ENCODE assay signal across 22 mouse cellular contexts in genomic region chr14:47525374-47525773, GRCm38 (mm10). TPM values are rescaled to one million over a fixed set of nuclear protein-coding genes. Genes with fewer than 3 reads are reported as not detected.
DNase-seq lines count a peak whose midpoint lies in the region; ATAC-seq and TF ChIP-seq lines count a peak whose summit lies in the region.
"Had no signal": no experiment of that assay in that cellular context is flagged by ENCODE, and none has a peak within 500 bp of the region (broad histone marks: within the 10 kb centered on the region; RNA-seq: fewer than 3 reads in every experiment).

No protein-coding gene starts in this region.

- no peak for TF ChIP-seq EP300 in liver, embryonic 14.5 days (IDR thresholded peaks at IDR 0.05; ENCODE audit: low read depth)
- TF ChIP-seq EP300 in stomach, postnatal 0 days (optimal IDR thresholded peaks at IDR 0.05) = no peak

- peaks cover 69 to 70% of the 10 kb centered on the region in 2 experiments for H3K4me1 ChIP-seq in liver, embryonic 14.5 days (replicated peaks; ENCODE audit: control insufficient read depth in 2 of 2, insufficient read depth in 2 of 2, low read length in 1 of 2)
- no peaks in the 10 kb centered on the region for H3K4me1 ChIP-seq in stomach, postnatal 0 days (replicated peaks; ENCODE audit: control insufficient read depth, insufficient read depth)
- H3K4me1 ChIP-seq: embryonic facial prominence, embryonic 10.5 days; forebrain, embryonic 13.5 days; hindbrain, embryonic 10.5 days had no signal

- 59% methylated on average over 8 of the region's 8 CpGs for WGBS in liver, embryonic 14.5 days (ENCODE audit: insufficient replicate concordance)
- 61% methylated on average over 8 of the region's 8 CpGs for WGBS in stomach, postnatal 0 days

- ATAC-seq in frontal cortex, adult (ENCODE audit: low TSS enrichment) = peak; percentile 3; the same call in 1 of the 2 replicates
- no peak for ATAC-seq in liver, embryonic 14.5 days (ENCODE audit: insufficient read depth)
- ATAC-seq in stomach, postnatal 0 days (ENCODE audit: low FRiP score, low TSS enrichment) = no peak
- no peak for ATAC-seq in megakaryocyte-erythroid progenitor cell, adult 5-6 weeks (replicated peaks; ENCODE audit: low FRiP score, low TSS enrichment, poor library complexity, severe bottlenecking)
- ATAC-seq: CD4-positive, CD25-positive, alpha-beta regulatory T cell, adult 4 months; forebrain, embryonic 13.5 days; forebrain, postnatal 0 days had no signal

- peak overlapping the region; percentile 91 for H3K27ac ChIP-seq in left cerebral cortex, adult 2 months
- H3K27ac ChIP-seq in liver, embryonic 14.5 days = peak overlapping the region; percentile 10
- H3K27ac ChIP-seq in stomach, postnatal 0 days (replicated peaks) = 0 out of 2 replicates have a peak overlapping the region, but pooled peaks have one; percentile 4
- H3K27ac ChIP-seq: embryonic facial prominence, embryonic 10.5 days; forebrain, embryonic 13.5 days; hindbrain, embryonic 10.5 days; hindbrain, embryonic 14.5 days had no signal

- no peak for TF ChIP-seq CTCF in left cerebral cortex, adult 2 months (IDR thresholded peaks at IDR 0.05)
- no peak for TF ChIP-seq CTCF in liver, embryonic 14.5 days (IDR thresholded peaks at IDR 0.05; ENCODE audit: low read depth)
- no peak for TF ChIP-seq CTCF in stomach, postnatal 0 days (IDR thresholded peaks at IDR 0.05; ENCODE audit: low read depth)

- H3K9me3 ChIP-seq in liver, embryonic 14.5 days (ENCODE audit: control insufficient read depth, low read length) = no peaks in the 10 kb centered on the region
- H3K9me3 ChIP-seq in stomach, postnatal 0 days (ENCODE audit: control insufficient read depth, low read length) = no peaks in the 10 kb centered on the region
- H3K9me3 ChIP-seq: embryonic facial prominence, embryonic 10.5 days; forebrain, embryonic 13.5 days; G1E; hindbrain, embryonic 10.5 days had no signal

- H3K9ac ChIP-seq in liver, embryonic 14.5 days (replicated peaks) = no peak overlapping the region; the same call in none of the 2 replicates
- no peak overlapping the region for H3K9ac ChIP-seq in stomach, postnatal 0 days (ENCODE audit: low read length)
- H3K9ac ChIP-seq: forebrain, embryonic 13.5 days; forebrain, postnatal 0 days; hindbrain, embryonic 14.5 days had no signal

- H3K36me3 ChIP-seq in liver, embryonic 14.5 days (replicated peaks; ENCODE audit: control insufficient read depth, insufficient read depth, low read depth) = peaks cover 20% of the 10 kb centered on the region
- H3K36me3 ChIP-seq in stomach, postnatal 0 days (ENCODE audit: control insufficient read depth, insufficient read depth, low read length) = no peaks in the 10 kb centered on the region

- DNase-seq in frontal cortex, adult 2 months (ENCODE audit: extremely low spot score in 1 of 2, low spot score in 1 of 2) = no peak
- DNase-seq in left cerebral cortex, adult 2 months (ENCODE audit: extremely low spot score in 1 of 2, low spot score in 2 of 2) = no peak
- DNase-seq in left cerebral cortex, adult 18-20 months (ENCODE audit: low spot score in 2 of 2) = no peak
- no peak for DNase-seq in liver, embryonic 14.5 days (ENCODE audit: low read depth in 3 of 3, low spot score in 3 of 3)
- no peak for DNase-seq in stomach, postnatal 0 days (ENCODE audit: low spot score)
- DNase-seq in lung, postnatal 4 days = no peak
- DNase-seq: adrenal gland, postnatal 10 days; B cell, adult 2 months; cerebellum, adult 11-12 months; cerebellum, adult 9-10 months; cerebellum, postnatal 25 days; forebrain, postnatal 0 days; heart, adult 18-20 months had no signal

- intact Hi-C loops in left cerebral cortex, adult 2 months (cut with DNase I) = no loop called here

- peak overlapping the region; percentile 1; the same call in 1 of the 2 replicates for H3K4me2 ChIP-seq in liver, embryonic 14.5 days (ENCODE audit: low read depth)
- H3K4me2 ChIP-seq in stomach, postnatal 0 days (replicated peaks; ENCODE audit: low read depth) = no peak overlapping the region
- H3K4me2 ChIP-seq: forebrain, embryonic 13.5 days; heart, embryonic 11.5 days; hindbrain, embryonic 14.5 days had no signal

- no peaks in the 10 kb centered on the region for H3K27me3 ChIP-seq in liver, embryonic 14.5 days (ENCODE audit: control insufficient read depth, insufficient read depth, low read length)
- H3K27me3 ChIP-seq in stomach, postnatal 0 days (ENCODE audit: control insufficient read depth, insufficient read depth, low read length) = no peaks in the 10 kb centered on the region
- H3K27me3 ChIP-seq: forebrain, embryonic 13.5 days had no signal

- H3K4me3 ChIP-seq in left cerebral cortex, adult 2 months = no peak overlapping the region
- H3K4me3 ChIP-seq in liver, embryonic 14.5 days (ENCODE audit: insufficient read depth in 1 of 2, low read depth in 2 of 2, low read length in 2 of 2) = no peak overlapping the region
- H3K4me3 ChIP-seq in stomach, postnatal 0 days (ENCODE audit: low read depth, low read length) = no peak overlapping the region
- H3K4me3 ChIP-seq: embryonic facial prominence, embryonic 10.5 days; forebrain, embryonic 13.5 days; hindbrain, embryonic 10.5 days had no signal

RNA-seq across cellular contexts. Expression of gene Atg14, which starts 45.1 kb away (rescaled TPM):
- 13.6 and 15.1 TPM in 2 replicates for polyA plus RNA-seq in frontal cortex, adult 2 months (2012; rRNA removed)
- 10 to 100 TPM; 18.9 to 20.6 TPM for total RNA-seq in left cerebral cortex, adult 2 months (2021)
- total RNA-seq in left cerebral cortex, adult 18-20 months (2021) = 10 to 100 TPM; 19.7 to 20.7 TPM
- polyA plus RNA-seq in liver, embryonic 14.5 days (2012; rRNA removed) = 3.0 and 3.7 TPM in 2 replicates
- polyA plus RNA-seq in liver, embryonic 14.5 days (2014; fragmentation: Nextera tagmentation; extraction: Ambion mirVana) = 5.9 and 6.1 TPM in 2 replicates
- 6.9 and 7.8 TPM in 2 replicates for polyA plus RNA-seq in stomach, postnatal 0 days (2015; fragmentation: Nextera tagmentation; extraction: Ambion mirVana)
- total RNA-seq in megakaryocyte-erythroid progenitor cell, adult 5-6 weeks (2014; fragmentation: Nextera tagmentation) = 6.1 and 8.4 TPM in 2 replicates
- total RNA-seq in megakaryocyte-erythroid progenitor cell, adult 5-6 weeks (2017) = 5.7 and 17.3 TPM in 2 replicates

Comparison
In these comparisons a context has a peak if more than half of its experiments do, and no peak if none do; other contexts are left out.
1. H3K27ac ChIP-seq: peak in every context shown above with its lines; median percentile 91 in left cerebral cortex, adult 2 months; 10 in liver, embryonic 14.5 days; 4 in stomach, postnatal 0 days.